9 mouse cellular contexts compared by ENCODE assay signal in genomic region chr7:45122561-45123185, GRCm38 (mm10). TPM values are rescaled to one million over a fixed set of nuclear protein-coding genes. Genes with fewer than 3 reads are reported as not detected.
A peak's percentile ranks its signal among the peaks of the same experiment; 100 is the strongest.
DNase-seq lines count a peak whose midpoint lies in the region; ATAC-seq and TF ChIP-seq lines count a peak whose summit lies in the region.
"Had no signal": no experiment of that assay in that cellular context is flagged by ENCODE, and none has a peak within 500 bp of the region (broad histone marks: within the 10 kb centered on the region; RNA-seq: fewer than 3 reads in every experiment).

No protein-coding gene starts in this region.

- no peak for TF ChIP-seq CTCF in lung, embryonic 14.5 days (IDR thresholded peaks at IDR 0.05; ENCODE audit: low read depth)
- TF ChIP-seq CTCF in embryonic fibroblast, embryonic 13.5 days (IDR thresholded peaks at IDR 0.05; ENCODE audit: borderline replicate concordance, insufficient read depth, low read length): no peak

- peak overlapping the region; percentile 99 for H3K4me3 ChIP-seq in lung, embryonic 14.5 days (ENCODE audit: low read depth, low read length)
- H3K4me3 ChIP-seq in embryonic fibroblast, embryonic 13.5 days (ENCODE audit: insufficient read depth, low read length): peak overlapping the region; percentile 86
- peak overlapping the region; percentile 93 for H3K4me3 ChIP-seq in intestine, embryonic 16.5 days (ENCODE audit: low read length)
- H3K4me3 ChIP-seq in neural tube, embryonic 14.5 days (ENCODE audit: low read depth, low read length): peak overlapping the region; percentile 96

- peak overlapping the region; percentile 81 for H3K4me2 ChIP-seq in lung, embryonic 14.5 days
- peak overlapping the region; percentile 64 for H3K4me2 ChIP-seq in intestine, embryonic 16.5 days (ENCODE audit: low read depth, low read length)
- H3K4me2 ChIP-seq in neural tube, embryonic 14.5 days (ENCODE audit: low read depth, low read length): peak overlapping the region; percentile 94

- H3K27ac ChIP-seq in lung, embryonic 14.5 days (ENCODE audit: low read depth): peak overlapping the region; percentile 95; the same call in 1 of the 2 replicates
- H3K27ac ChIP-seq in embryonic fibroblast, embryonic 13.5 days (ENCODE audit: insufficient read depth, low read length): no peak overlapping the region
- peak overlapping the region; percentile 86; the same call in 1 of the 2 replicates for H3K27ac ChIP-seq in intestine, embryonic 16.5 days (ENCODE audit: low read length)
- no peak overlapping the region for H3K27ac ChIP-seq in neural tube, embryonic 14.5 days (ENCODE audit: low read depth, low read length)

- peak overlapping the region; percentile 98 for H3K9ac ChIP-seq in lung, embryonic 14.5 days
- peak overlapping the region; percentile 97 for H3K9ac ChIP-seq in intestine, embryonic 16.5 days (ENCODE audit: low read depth, low read length)
- H3K9ac ChIP-seq in neural tube, embryonic 14.5 days (replicated peaks; ENCODE audit: low read depth, low read length): 0 out of 2 replicates have a peak overlapping the region, but pooled peaks have one; percentile 32

- peaks cover 15% of the 10 kb centered on the region for H3K4me1 ChIP-seq in lung, embryonic 14.5 days (ENCODE audit: insufficient read depth)
- 0 out of 2 replicates have a peak, but pooled peaks cover 5% of the 10 kb centered on the region for H3K4me1 ChIP-seq in embryonic fibroblast, embryonic 13.5 days (ENCODE audit: control insufficient read depth, insufficient read depth, low read length)
- H3K4me1 ChIP-seq in intestine, embryonic 16.5 days (ENCODE audit: control insufficient read depth, insufficient read depth, low read length): peaks cover 36% of the 10 kb centered on the region
- H3K4me1 ChIP-seq in neural tube, embryonic 14.5 days (ENCODE audit: control insufficient read depth, insufficient read depth, low read length): peaks cover 27% of the 10 kb centered on the region

- no peak for DNase-seq in lung, embryonic 14.5 days
- no peak for DNase-seq in lung, postnatal 4 days
- DNase-seq in gastrocnemius, postnatal 36 days: no peak
- DNase-seq in right cerebral cortex, postnatal 14 days: no peak
- no peak for DNase-seq in kidney, postnatal 14 days

- no peaks in the 10 kb centered on the region for H3K9me3 ChIP-seq in lung, embryonic 14.5 days (ENCODE audit: low read depth, low read length)
- no peaks in the 10 kb centered on the region for H3K9me3 ChIP-seq in intestine, embryonic 16.5 days (ENCODE audit: control insufficient read depth, low read length)
- H3K9me3 ChIP-seq in neural tube, embryonic 14.5 days (ENCODE audit: control insufficient read depth, low read length): no peaks in the 10 kb centered on the region

- H3K27me3 ChIP-seq in lung, embryonic 14.5 days (ENCODE audit: insufficient read depth, low read length): no peaks in the 10 kb centered on the region
- H3K27me3 ChIP-seq in intestine, embryonic 16.5 days (replicated peaks; ENCODE audit: control insufficient read depth, insufficient read depth, low read length): no peaks in the 10 kb centered on the region
- H3K27me3 ChIP-seq in neural tube, embryonic 14.5 days (ENCODE audit: control insufficient read depth, insufficient read depth, low read length): no peaks in the 10 kb centered on the region

- 74% methylated on average over 15 of the region's 15 CpGs for WGBS in lung, embryonic 14.5 days
- WGBS in intestine, embryonic 16.5 days: 78% methylated on average over 15 of the region's 15 CpGs
- WGBS in neural tube, embryonic 14.5 days: 88% methylated on average over 15 of the region's 15 CpGs

- H3K36me3 ChIP-seq in lung, embryonic 14.5 days (ENCODE audit: insufficient read depth): peaks cover 80% of the 10 kb centered on the region
- H3K36me3 ChIP-seq in intestine, embryonic 16.5 days (ENCODE audit: control insufficient read depth, insufficient read depth, low read length): peaks cover 46% of the 10 kb centered on the region
- H3K36me3 ChIP-seq in neural tube, embryonic 14.5 days (ENCODE audit: control insufficient read depth, insufficient read depth, low read length): peaks cover 67% of the 10 kb centered on the region

- no peak for TF ChIP-seq POLR2A in embryonic fibroblast, embryonic 13.5 days (IDR thresholded peaks at IDR 0.05; ENCODE audit: low read depth, low read length)

- ATAC-seq in lung, embryonic 14.5 days (ENCODE audit: insufficient read depth): no peak
- ATAC-seq in intestine, embryonic 16.5 days: no peak
- ATAC-seq in neural tube, embryonic 14.5 days (ENCODE audit: low read depth): no peak

- intact Hi-C loops in gastrocnemius, postnatal 36 days (cut with DNase I): loop anchor here (5.0 kb wide), 1 partner anchor 40 kb away; no protein-coding TSS in a partner anchor

RNA-seq across cellular contexts. Expression of gene Rps11, which starts 1.6 kb away (rescaled TPM):
- 1,873 and 1,878 TPM in 2 replicates for polyA plus RNA-seq in lung, embryonic 14.5 days (2014; fragmentation: Nextera tagmentation; extraction: Ambion mirVana)
- polyA plus RNA-seq in embryonic fibroblast, embryonic 13.5 days (2011; ENCODE audit: insufficient read length, low read depth, missing spikeins): 1,929 and 1,977 TPM in 2 replicates
- 1,613 and 1,701 TPM in 2 replicates for polyA plus RNA-seq in intestine, embryonic 16.5 days (2015; fragmentation: Nextera tagmentation; extraction: Ambion mirVana)
- 781 and 868 TPM in 2 replicates for polyA plus RNA-seq in neural tube, embryonic 14.5 days (2014; fragmentation: Nextera tagmentation; extraction: Ambion mirVana)
- 100 to 1,000 TPM; 388 to 460 TPM for total RNA-seq in gastrocnemius, postnatal 36 days (2021)

RNA-seq across cellular contexts. Expression of gene Rpl13a, which starts 5.9 kb away (rescaled TPM):
- polyA plus RNA-seq in lung, embryonic 14.5 days (2014; fragmentation: Nextera tagmentation; extraction: Ambion mirVana): 1,527 and 1,587 TPM in 2 replicates
- 3,288 and 3,370 TPM in 2 replicates for polyA plus RNA-seq in embryonic fibroblast, embryonic 13.5 days (2011; ENCODE audit: insufficient read length, low read depth, missing spikeins)
- 1,233 and 1,311 TPM in 2 replicates for polyA plus RNA-seq in intestine, embryonic 16.5 days (2015; fragmentation: Nextera tagmentation; extraction: Ambion mirVana)
- 668 and 729 TPM in 2 replicates for polyA plus RNA-seq in neural tube, embryonic 14.5 days (2014; fragmentation: Nextera tagmentation; extraction: Ambion mirVana)
- total RNA-seq in gastrocnemius, postnatal 36 days (2021): 100 to 1,000 TPM; 488 to 598 TPM

RNA-seq across cellular contexts. Expression of gene Gm45713, which starts 13.4 kb away (rescaled TPM):
- polyA plus RNA-seq in lung, embryonic 14.5 days (2014; fragmentation: Nextera tagmentation; extraction: Ambion mirVana): 1.2 and 1.4 TPM in 2 replicates
- polyA plus RNA-seq in embryonic fibroblast, embryonic 13.5 days (2011; ENCODE audit: insufficient read length, low read depth, missing spikeins): 1.8 TPM in 2 replicates
- 0.20 TPM in 1 of 2 replicates, not detected in the other for polyA plus RNA-seq in intestine, embryonic 16.5 days (2015; fragmentation: Nextera tagmentation; extraction: Ambion mirVana)
- polyA plus RNA-seq in neural tube, embryonic 14.5 days (2014; fragmentation: Nextera tagmentation; extraction: Ambion mirVana): 0.33 TPM in 1 of 2 replicates, not detected in the other
- not detected for total RNA-seq in gastrocnemius, postnatal 36 days (2021)
- total RNA-seq: megakaryocyte-erythroid progenitor cell, adult 5-6 weeks had no signal

RNA-seq across cellular contexts. Expression of gene Flt3l, which starts 13.6 kb away (rescaled TPM):
- polyA plus RNA-seq in lung, embryonic 14.5 days (2014; fragmentation: Nextera tagmentation; extraction: Ambion mirVana): 0.72 and 1.1 TPM in 2 replicates
- polyA plus RNA-seq in embryonic fibroblast, embryonic 13.5 days (2011; ENCODE audit: insufficient read length, low read depth, missing spikeins): 9.4 and 17.1 TPM in 2 replicates
- polyA plus RNA-seq in intestine, embryonic 16.5 days (2015; fragmentation: Nextera tagmentation; extraction: Ambion mirVana): 2.2 and 2.5 TPM in 2 replicates
- 1.3 and 1.6 TPM in 2 replicates for polyA plus RNA-seq in neural tube, embryonic 14.5 days (2014; fragmentation: Nextera tagmentation; extraction: Ambion mirVana)
- total RNA-seq in gastrocnemius, postnatal 36 days (2021): 1 to 10 TPM; 2.8 to 4.0 TPM

RNA-seq across cellular contexts. Expression of gene Fcgrt, which starts 19.0 kb away (rescaled TPM):
- 56.4 and 57.0 TPM in 2 replicates for polyA plus RNA-seq in lung, embryonic 14.5 days (2014; fragmentation: Nextera tagmentation; extraction: Ambion mirVana)
- polyA plus RNA-seq in embryonic fibroblast, embryonic 13.5 days (2011; ENCODE audit: insufficient read length, low read depth, missing spikeins): 41.5 and 64.3 TPM in 2 replicates
- polyA plus RNA-seq in intestine, embryonic 16.5 days (2015; fragmentation: Nextera tagmentation; extraction: Ambion mirVana): 334 and 458 TPM in 2 replicates
- polyA plus RNA-seq in neural tube, embryonic 14.5 days (2014; fragmentation: Nextera tagmentation; extraction: Ambion mirVana): 7.0 and 36.4 TPM in 2 replicates
- total RNA-seq in gastrocnemius, postnatal 36 days (2021): 10 to 100 TPM; 39.2 to 40.0 TPM

Comparison
In these comparisons a context has a peak if more than half of its experiments do, and no peak if none do; other contexts are left out.
1. H3K27ac ChIP-seq: peak in lung, embryonic 14.5 days (single experiment) and intestine, embryonic 16.5 days (single experiment); none in embryonic fibroblast, embryonic 13.5 days (single experiment) and neural tube, embryonic 14.5 days (single experiment).
2. H3K9ac ChIP-seq: peak in every context shown above with its lines; median percentile 98 in lung, embryonic 14.5 days; 97 in intestine, embryonic 16.5 days; 32 in neural tube, embryonic 14.5 days.
3. Peak in every context shown above with its lines, with median percentiles within 50 percentile points of each other: H3K4me2 ChIP-seq and H3K4me3 ChIP-seq.